Mouse (Mus musculus): Measurements from ENCODE around the gene Slc26a6.

- TF ChIP-seq CTCF (IDR thresholded peaks at IDR 0.05; ENCODE audit: low read depth, low read length) (no peak), POLR2A (IDR thresholded peaks at IDR 0.05; ENCODE audit: borderline replicate concordance, low read depth, low read length) (no peak)
Observed at GRCm38 (mm10) chr9:108945608-108946007, 92.5 kb downstream of the Slc26a6 start.
